Mouse (Mus musculus) naive thymus-derived CD4-positive, alpha-beta T cell, adult 2 months (primary cell): ENCODE data around the gene 2310050C09Rik.

Experiments
- DNase-seq: peaks from one replicate; pipeline ENCODE4 v3.0.0-alpha.2; 2011; ENCODE audit warnings: low read depth

The 2310050C09Rik gene

GRCm38 (mm10) chr3:92870116-92870515 lies at the start of gene 2310050C09Rik:
Gene 2310050C09Rik (minus strand): TSS chr3:92870216.
- no peak for DNase-seq

GRCm38 (mm10) chr3:92907571-92907970 lies 37.6 kb upstream of the 2310050C09Rik start:
- DNase-seq, result no peak

GRCm38 (mm10) chr3:92905182-92905581 lies 35.2 kb upstream of the 2310050C09Rik start:
- no peak for DNase-seq

- DNase-seq, result no peak
Measured at GRCm38 (mm10) chr3:92903640-92904039, 33.6 kb upstream of the 2310050C09Rik start.

GRCm38 (mm10) chr3:92902992-92903391 lies 33.0 kb upstream of the 2310050C09Rik start:
- no peak for DNase-seq

- no peak for DNase-seq
Measured at GRCm38 (mm10) chr3:92894489-92894888, 24.5 kb upstream of the 2310050C09Rik start.

- no peak for DNase-seq
Measured at GRCm38 (mm10) chr3:92894063-92894462, 24.0 kb upstream of the 2310050C09Rik start.

GRCm38 (mm10) chr3:92874180-92874579 lies 4.2 kb upstream of the 2310050C09Rik start:
- DNase-seq, result no peak

- no peak for DNase-seq
Measured at GRCm38 (mm10) chr3:92851186-92851585, 18.8 kb downstream of the 2310050C09Rik start, which contains the start of gene Lce1l. Gene Lce1l (minus strand): TSS chr3:92851286.

GRCm38 (mm10) chr3:92827108-92827507 lies 42.9 kb downstream of the 2310050C09Rik start, which contains the start of gene Kprp:
Gene Kprp (minus strand): TSS chr3:92827247.
- no peak for DNase-seq

- no peak for DNase-seq
Measured at GRCm38 (mm10) chr3:92825808-92826207, 44.2 kb downstream of the 2310050C09Rik start.
